Mouse (Mus musculus) WW6 (cell line): ENCODE data around the gene Lce3f.
A peak's percentile ranks its signal among the peaks of the same experiment; 100 is the strongest.

Experiments used
- DNase-seq: peaks from one replicate; pipeline ENCODE4 v3.0.0-alpha.2; 2013; ENCODE audit warnings: low read depth, low spot score

The Lce3f gene

DNA sequence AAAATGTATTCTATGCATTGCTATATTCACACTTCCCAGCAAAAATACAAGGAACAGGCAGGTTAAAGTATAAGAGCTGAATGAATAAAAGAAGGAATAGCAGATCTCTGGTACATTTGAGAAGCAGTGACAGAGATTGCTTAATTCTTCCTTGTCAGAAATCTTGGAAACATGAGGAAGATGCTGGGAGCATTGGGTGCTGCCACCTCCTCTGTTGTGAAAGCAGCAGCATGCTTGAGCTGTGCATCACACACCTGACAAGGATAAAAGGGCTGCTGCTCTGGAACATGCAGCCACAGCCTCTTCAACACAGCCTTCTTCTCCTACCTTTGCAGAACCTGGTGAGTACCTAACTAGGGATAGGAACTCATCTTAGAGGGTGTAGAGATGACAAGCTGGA lies at the start of gene Lce3f:
TSS of gene Lce3f (plus strand) at position 301 of the 400 bp plus-strand sequence.
- no peak for DNase-seq

DNA sequence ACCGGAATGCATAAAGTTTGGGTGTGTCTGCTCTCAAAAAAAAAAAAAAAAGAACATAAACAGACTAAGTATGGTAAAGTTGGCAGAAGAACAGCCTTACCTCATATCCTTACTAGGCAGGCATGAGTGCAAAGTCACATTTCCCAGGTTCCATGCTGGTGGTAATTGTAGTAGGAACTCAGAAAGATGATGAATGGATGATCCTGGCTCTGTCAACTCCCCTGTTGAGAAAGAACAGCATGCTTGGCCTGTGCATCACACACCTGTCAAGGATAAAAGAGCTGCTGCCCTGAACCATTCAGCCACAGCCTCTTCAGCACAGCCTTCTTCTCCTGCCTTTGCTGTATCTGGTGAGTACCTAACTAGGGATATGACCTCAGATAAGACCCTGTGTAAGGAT lies 47.8 kb upstream of the Lce3f start, which contains the start of gene Lce3c:
TSS of gene Lce3c (plus strand) at position 301 of the 400 bp plus-strand sequence.
- no peak for DNase-seq

DNA sequence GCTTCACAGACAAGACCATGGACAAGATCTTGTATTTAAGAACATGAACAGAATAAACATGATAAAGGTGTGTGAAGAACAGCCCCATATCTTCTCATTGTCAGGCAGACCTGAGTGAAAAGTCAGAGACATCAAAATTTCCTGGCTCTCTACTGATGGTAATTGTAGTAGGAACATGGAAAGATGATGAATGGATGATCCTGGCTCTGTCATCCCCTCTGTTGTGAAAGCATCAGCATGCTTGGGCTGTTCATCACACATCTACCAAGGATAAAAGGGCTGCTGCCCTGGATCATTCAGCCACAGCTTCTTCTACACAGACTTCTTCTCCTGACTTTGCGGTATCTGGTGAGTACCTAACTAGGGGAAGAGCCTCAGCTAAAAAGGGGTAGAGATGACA lies 34.9 kb upstream of the Lce3f start, which contains the start of gene Lce3d:
TSS of gene Lce3d (plus strand) at position 301 of the 400 bp plus-strand sequence.
- DNase-seq: no peak

DNA sequence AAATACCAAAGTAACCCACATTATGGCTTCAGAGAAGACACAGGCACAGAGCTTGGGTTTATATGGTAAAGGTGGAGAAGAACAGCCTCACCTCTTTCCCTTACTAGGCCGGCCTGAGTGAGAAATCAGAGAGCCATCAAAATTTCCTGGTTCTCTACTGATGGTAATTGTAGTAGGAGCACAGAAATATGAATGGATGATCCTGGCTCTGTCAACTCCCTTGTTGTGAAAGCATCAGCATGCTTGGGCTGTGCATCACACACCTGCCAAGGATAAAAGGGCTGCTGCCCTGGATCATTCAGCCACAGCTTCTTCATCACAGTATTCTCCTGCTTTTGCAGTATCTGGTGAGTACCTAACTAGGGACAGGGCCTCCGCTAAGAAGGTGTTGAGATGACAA lies 25.3 kb upstream of the Lce3f start, which contains the start of gene Lce3e:
TSS of gene Lce3e (plus strand) at position 301 of the 400 bp plus-strand sequence.
- DNase-seq: no peak

DNA sequence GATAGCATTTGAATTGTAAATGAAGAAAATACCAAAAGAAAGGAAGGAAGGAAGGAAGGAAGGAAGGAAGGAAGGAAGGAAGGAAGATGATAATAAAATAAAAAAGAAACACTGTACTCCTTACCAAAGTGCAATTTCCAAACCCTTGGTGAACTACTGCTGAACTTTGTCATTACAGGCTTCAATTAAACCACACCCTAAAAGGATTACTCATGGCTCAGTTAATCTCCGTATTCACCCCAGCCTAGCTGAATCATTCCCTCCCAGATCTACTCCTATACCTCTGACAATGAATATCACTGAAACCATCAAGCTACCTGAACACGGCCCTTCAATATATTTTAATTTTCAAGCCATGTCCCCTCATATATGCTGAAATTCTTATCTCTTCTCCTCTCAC lies 13.5 kb upstream of the Lce3f start:
- DNase-seq: no peak

DNA sequence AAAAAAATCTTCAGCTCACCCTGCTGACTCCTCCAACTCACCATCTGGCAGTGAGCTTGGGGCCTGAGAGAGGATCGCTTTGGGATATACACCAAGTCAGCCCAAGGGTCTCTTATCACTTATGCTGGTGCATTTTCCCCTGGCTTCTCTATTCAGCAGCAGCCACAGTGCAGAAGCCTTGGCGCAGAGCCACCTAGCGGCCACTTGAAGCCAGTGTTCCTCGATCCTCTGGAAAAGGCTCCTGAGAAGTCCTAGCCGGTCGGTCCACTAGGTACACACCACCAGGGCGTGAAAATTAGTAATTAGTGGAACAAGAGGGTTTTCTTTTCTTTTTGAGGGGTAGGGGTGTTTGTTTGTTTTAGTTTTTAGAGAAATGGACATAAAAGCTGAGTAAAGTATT lies 6.7 kb downstream of the Lce3f start:
- peak; percentile 36 for DNase-seq

DNA sequence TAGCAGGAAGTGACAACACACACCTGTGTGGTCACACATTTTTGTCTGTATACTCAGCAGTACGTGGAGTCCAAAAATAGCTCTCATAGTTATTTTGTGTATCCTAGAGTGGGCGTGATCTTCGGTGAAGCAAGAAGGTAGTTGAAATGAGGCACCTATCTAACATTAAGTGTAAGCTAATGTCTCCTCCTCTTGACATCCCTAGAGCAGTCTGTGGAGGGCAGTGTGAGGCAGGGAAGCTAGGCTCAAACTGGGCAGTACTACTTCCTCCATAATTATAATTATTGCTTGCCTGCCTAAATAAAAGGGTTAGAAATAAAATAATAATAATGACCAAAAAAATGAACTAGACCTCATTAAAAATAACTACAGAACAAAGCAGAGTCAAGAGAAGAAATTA lies 8.6 kb downstream of the Lce3f start:
- DNase-seq: no peak

DNA sequence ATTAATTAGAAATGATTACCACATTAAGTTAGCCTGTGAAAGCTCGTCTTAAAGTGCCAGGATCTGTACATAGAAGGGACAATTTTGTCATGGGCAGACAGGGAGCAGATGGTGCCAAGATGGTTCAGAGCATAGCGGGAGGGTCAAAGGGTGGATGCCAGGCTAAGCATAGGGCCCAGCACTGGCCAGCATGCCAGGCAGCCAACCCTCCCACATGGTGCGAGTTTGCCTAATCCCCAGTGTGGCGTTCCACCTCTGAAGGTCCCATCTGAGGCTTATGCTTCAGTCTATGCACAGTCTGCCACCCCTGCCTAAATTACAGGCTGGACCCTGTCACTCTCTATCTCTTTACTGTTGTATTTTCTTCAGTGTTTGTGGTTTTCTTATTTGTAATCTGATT lies 10.8 kb downstream of the Lce3f start:
- DNase-seq: no peak

DNA sequence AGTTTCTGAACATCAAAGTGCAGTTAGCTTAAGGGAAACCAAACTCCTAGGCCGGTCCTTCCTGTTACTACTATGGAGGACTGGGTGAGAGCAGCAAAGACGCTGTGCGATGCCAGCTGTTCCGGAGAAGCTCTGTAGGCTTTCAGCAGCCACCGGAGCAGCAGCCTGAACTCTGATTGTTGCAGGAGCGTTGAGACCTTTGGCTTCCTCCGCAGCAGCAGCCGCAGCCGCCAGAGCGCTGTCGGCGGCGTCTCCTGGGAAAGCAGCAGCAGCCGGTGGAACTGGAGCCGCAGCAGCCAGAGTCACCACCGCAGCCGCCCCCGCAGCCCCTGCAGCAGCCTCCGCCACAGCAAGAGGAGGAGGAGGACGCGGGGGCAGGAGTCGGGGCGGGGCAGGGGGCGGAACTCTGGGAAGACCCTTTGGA lies 22.4 kb downstream of the Lce3f start:
- peak; percentile 11 for DNase-seq

DNA sequence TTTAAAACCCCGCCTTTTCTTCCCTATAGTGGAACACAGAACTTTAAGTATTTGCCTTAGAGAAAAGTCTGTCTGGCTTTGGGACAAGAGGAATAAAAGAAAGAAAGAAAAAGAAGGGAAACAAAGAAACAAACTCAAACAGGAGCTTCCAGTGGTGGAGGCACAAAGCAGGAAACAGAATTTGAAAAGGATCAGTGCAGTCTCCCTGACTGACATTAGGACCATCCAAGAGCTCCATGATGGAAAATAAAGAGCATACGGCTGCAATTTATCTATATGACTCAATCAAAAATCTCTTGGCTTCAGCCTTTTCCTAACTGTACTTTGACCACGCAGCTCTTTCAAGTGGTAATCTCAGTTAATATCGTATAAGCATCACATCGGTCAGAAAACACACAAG lies 22.8 kb downstream of the Lce3f start:
- DNase-seq: no peak

DNA sequence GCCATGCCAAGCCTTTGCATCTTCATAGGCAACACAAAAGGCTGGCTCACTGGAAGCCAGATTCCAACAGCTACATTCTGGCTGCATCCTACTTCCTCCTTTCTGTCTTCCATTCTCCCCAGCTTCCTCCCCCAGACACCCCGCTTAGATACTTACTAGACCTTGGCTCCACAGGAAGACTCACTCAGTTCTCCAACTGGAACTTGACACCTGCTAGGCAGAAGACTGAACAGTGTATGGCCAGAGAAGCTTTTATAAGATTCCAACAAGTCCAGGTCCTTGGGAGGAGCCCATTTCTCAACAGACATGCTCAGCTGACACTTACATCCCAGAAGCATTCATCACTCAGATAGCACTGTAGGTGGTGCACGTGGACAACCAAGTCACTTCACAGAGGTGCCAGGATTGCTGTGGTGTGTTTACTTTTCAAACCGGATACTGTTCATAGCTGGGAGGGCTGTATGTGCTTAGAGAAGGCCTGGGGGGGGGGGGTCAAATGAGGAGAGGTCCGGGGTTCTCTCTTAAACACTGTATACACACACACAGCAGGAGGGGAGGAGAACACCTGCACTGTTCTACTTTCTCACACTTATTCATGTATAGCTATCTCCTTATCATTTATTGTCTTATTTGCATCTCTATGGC lies 23.6 kb downstream of the Lce3f start, which contains the start of gene Crct1:
TSS of gene Crct1 (minus strand) at position 228 of the 645 bp plus-strand sequence.
- DNase-seq: no peak

DNA sequence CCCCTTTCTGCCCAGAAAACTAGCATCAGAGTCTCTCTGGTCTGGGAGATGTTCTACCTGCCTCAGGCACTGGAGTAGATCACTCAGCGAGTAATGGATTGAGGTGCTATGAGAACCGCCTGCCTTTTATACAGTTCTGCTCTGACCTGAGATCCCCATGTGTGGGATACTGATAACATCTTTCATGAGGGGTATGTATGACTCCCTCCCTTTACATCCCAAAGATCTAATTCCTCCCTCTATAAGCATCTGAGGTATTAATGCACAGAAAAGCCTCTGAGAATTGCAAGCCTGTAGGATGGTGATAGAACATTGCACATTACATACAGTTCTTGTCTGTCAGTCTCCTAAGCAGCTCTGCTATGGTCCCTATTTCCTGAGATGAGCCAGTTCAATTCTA lies 26.9 kb downstream of the Lce3f start, which contains the start of gene Lce1m:
TSS of gene Lce1m (minus strand) at position 101 of the 400 bp plus-strand sequence.
- no peak for DNase-seq

DNA sequence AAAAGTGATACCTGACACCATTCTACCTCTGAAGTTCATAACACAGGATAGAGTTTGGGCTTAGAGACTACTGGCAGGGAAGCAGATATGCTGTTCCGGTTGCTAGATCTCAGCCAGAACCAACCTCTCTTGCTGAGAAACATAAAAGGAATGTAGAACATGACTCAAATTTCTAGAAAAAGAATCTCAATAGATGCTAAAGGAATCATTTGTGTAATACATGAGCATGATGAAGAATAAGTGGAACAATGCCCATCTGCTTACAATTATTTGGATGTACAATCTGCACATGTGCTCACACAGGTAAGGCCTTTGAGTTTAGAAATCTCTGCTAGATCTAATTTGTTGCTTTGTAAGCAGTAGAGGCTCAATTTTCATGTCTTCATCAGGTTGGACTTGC lies 29.1 kb downstream of the Lce3f start:
- DNase-seq: no peak

DNA sequence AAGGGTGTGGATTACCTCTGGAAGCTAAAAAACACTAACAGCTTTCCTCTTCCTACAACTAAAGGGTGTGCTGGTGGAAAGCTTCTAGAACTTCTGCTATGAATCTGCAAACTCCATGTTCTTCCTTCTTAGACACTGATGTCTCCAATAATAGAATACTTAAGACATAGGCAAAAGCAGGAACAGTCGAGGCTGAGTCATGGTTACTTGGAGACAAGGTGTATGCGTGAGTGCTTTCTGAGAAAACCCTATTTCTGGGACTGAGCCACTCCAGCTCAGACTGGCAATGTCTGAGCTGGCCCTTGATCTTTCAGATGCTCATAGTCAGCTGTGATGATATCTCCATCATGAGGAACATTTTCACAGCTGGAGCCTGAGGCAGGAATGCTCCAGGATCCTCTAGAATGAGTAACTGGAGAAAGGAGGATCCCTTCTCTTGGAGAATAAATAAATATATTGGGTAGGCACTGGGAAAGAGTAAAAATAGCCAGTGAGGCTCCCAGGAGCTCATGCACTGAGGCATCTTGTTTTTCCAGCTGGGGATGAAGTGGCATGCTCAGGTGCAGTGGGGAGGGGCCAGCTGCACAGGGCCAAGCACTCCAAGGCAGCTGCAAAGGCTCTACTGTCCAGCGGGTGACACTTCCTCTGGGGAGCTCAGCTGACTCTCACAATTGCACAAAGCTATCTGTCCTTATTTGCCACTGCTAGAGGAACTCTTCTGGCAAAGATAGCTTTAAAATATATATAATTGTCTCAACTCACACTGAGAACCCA lies 31.6 kb downstream of the Lce3f start:
- DNase-seq: no peak

DNA sequence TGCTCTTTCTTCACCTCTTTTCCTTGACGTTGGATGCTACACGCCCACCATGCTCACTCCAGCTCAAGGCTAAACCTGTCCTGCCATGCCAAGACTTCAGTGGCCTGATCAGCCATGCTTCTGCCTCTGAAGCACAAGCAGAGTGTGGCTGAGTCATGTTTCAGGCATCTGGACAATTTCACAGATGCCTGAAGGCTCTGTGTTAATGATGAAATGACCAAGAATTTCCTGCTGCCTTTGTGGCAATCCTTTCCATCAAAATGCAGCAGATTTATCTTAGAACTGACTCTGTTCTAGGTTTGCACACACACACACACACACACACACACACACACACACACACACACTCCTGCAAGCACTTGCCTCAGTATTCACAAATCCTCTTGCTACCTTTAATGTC lies 33.5 kb downstream of the Lce3f start:
- no peak for DNase-seq

DNA sequence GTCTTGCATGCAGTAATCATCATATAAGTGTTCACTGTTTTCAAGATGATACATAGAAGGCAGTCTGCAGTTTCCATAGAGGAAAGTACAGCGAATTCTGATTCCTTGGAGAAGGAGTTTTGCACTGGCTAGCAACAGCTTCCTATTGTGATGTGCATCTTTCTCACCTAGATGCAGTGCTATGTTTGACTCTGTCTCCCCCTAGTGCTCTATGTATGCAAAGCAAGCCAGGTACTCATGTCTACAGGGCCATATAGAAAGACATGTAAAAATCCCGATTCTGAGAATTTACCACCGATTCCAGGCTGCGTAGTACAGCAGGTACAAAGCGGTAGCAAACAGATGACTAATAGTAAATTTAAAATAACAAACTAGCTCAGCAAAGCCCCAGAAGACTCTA lies 39.4 kb downstream of the Lce3f start:
- peak; percentile 39 for DNase-seq
